Mouse (Mus musculus): ENCODE measurements around the gene Hcst.

DNA sequence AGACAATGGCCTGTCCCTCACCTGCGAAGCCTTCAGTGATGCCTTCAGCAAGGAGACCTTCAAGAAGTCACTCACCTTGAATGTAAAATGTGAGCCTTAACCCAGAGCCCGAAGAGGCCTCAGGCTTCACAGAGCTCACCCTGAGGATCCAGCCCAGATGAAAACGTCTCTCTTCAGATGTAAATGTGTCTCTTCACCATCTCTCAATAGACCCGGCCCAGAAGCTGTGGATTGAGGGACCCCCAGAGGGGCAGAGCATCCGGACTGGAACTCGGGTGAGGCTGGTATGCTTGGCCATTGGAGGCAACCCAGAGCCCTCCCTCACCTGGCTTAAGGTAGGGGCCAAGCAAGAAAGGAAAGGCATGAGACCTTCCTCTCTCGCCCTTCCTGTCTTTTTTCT, 43.9 kb upstream of the Hcst start:
- TF ChIP-seq POLR2A (IDR thresholded peaks at IDR 0.05; ENCODE audit: extremely low read depth, insufficient read depth, low read length) (no peak), CTCF (IDR thresholded peaks at IDR 0.05; ENCODE audit: low read depth, low read length) (no peak)
